Mouse (Mus musculus) intestine, postnatal 0 days (tissue): ENCODE results near the gene Tmem132c. TPM values are rescaled to one million over a fixed set of nuclear protein-coding genes. Genes with fewer than 3 reads are reported as not detected.

ENCODE experiments used
- ATAC-seq: fragments of 200-750 bp; cut with Nextera tagmentation; 2 replicates; pipeline ENCODE4 v1.8.0; 2017; ENCODE audit warnings: mild to moderate bottlenecking, moderate TSS enrichment, moderate library complexity
- H3K27ac ChIP-seq: fragments of 300-500 bp; sonication (generic); 2 replicates; pipeline ENCODE4 v1.5.1; 2014; ENCODE audit warnings: mild to moderate bottlenecking, low read depth, low read length, moderate library complexity
- H3K27me3 ChIP-seq: fragments of 300-500 bp; sonication (generic); replicated peaks from 2 replicates; pipeline ENCODE4 v1.6.1; 2014; ENCODE audit warnings: low read length, mixed read lengths; ENCODE audit not compliant: control insufficient read depth, insufficient read depth
- H3K36me3 ChIP-seq: fragments of 300-500 bp; sonication (generic); 2 replicates; pipeline ENCODE4 v1.6.1; 2014; ENCODE audit warnings: mild to moderate bottlenecking, moderate library complexity; ENCODE audit not compliant: control insufficient read depth, insufficient read depth
- H3K4me1 ChIP-seq: fragments of 300-500 bp; sonication (generic); replicated peaks from 2 replicates; pipeline ENCODE4 v1.6.1; 2014; ENCODE audit warnings: antibody characterized with exemption, low read length, mixed read lengths; ENCODE audit not compliant: control insufficient read depth, insufficient read depth
- H3K4me2 ChIP-seq: fragments of 300-500 bp; sonication (generic); replicated peaks from 2 replicates; pipeline ENCODE4 v1.6.1; 2014; ENCODE audit warnings: low read depth, mild to moderate bottlenecking, moderate library complexity
- H3K4me3 ChIP-seq: fragments of 300-500 bp; sonication (generic); 2 replicates; pipeline ENCODE4 v1.5.1; 2014; ENCODE audit warnings: low read depth, low read length
- H3K9ac ChIP-seq: fragments of 300-500 bp; sonication (generic); 2 replicates; pipeline ENCODE4 v1.6.1; 2014; ENCODE audit warnings: mild to moderate bottlenecking, low read depth, low read length
- H3K9me3 ChIP-seq: fragments of 300-500 bp; sonication (generic); 2 replicates; pipeline ENCODE4 v1.6.1; 2016; ENCODE audit warnings: mixed run types; ENCODE audit not compliant: control insufficient read depth
- CTCF ChIP-seq: sonication (generic); IDR thresholded peaks from 2 replicates; pipeline ENCODE4 v1.5.1; 2016; ENCODE audit warnings: low read depth, mild to moderate bottlenecking, control low read depth, antibody characterized with exemption, moderate library complexity
- WGBS: fragments of 180-500 bp; shearing (Covaris S2); extraction: QIAGEN DNeasy Blood & Tissue Kit; methylation state at CpG from one replicate; pipeline ENCODE4 v1.1.7; 2014; 5-methylcytosine and 5-hydroxymethylcytosine counted together
- polyA plus RNA-seq: library from polyadenylated mRNA; unstranded; fragments of >200 nt; fragmentation: Nextera tagmentation; extraction: Ambion mirVana; gene quantifications from 2 replicates; pipeline ENCODE4 v1.2.1, GENCODE M21; 2015

Tmem132c gene
- polyA plus RNA-seq, 1 experiment from 2014 or later: 0.18 TPM

DNA sequence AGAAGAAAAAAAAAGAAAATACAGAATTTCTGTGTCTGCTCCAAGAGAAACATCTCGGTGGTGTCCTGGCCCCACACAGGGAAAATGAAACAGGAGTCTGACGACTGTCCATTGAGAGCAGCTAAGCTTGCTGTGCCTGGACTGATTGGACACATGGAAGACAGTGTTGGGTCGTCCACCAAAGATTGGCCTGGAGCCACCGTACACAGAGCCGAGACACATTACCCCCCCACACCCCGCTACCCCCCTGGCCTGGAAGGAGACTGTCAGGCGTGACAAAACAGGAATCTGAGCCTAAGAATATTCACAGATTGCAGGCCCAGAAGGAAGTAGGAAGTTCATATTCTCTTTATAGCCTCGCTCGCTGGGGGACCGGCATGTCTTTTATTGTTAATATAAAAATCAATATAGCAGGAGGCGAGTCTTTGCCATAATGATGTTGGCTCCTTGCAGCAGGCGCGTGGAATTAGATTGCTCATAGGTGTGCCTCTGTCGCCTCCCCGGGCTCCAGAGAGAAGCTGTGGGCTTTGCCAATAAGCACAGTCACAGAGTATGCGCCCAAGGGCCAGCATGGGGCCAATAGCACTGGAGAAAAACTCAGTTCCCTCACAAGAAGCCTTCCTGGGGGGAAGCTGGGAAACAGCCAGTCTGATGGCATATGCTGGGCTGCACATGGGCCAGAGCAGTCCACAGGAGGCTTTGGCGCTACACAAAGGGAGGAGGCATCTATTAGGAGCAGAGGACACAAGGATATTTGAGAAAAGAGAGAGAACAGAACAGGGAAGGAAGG, 49.0 kb downstream of the Tmem132c start:
- Histone ChIP-seq H3K36me3 (no peaks in the 10 kb centered on the region), H3K27me3 (no peaks in the 10 kb centered on the region), H3K4me2 (no peak overlapping the region), H3K9me3 (no peaks in the 10 kb centered on the region), H3K4me1 (no peaks in the 10 kb centered on the region), H3K27ac (no peak overlapping the region), H3K9ac (no peak overlapping the region), H3K4me3 (no peak overlapping the region)
- 56% methylated on average over 17 of the region's 17 CpGs for WGBS
- no peak for TF ChIP-seq CTCF
- no peak for ATAC-seq

DNA sequence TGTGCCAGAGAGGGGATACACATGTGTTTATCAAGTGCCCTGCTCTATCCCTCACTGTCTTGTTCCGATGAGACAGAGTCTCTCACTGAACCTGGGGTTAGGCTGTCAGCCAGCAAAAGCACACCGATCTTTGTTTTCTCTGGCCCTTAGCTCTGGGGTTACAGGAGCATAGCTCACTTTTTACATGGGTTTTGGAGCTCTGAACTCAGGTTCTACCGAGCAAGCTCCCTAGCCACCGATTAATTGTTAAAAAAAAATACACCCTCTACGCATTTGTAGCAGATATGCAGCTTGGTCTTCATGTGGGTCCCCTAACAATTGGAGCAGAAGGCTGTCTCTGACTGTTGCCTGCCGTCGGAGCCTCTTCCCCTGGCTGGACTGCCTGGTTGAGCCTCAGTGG, 50.0 kb downstream of the Tmem132c start:
- no peak overlapping the region for H3K4me3 ChIP-seq
- H3K9me3 ChIP-seq: no peaks in the 10 kb centered on the region
- ATAC-seq: no peak
- no peak overlapping the region for H3K9ac ChIP-seq
- no peak overlapping the region for H3K27ac ChIP-seq
- WGBS: 86% methylated on average over 7 of the region's 7 CpGs
- H3K4me1 ChIP-seq: no peaks in the 10 kb centered on the region
- no peaks in the 10 kb centered on the region for H3K27me3 ChIP-seq
- TF ChIP-seq CTCF: no peak
- H3K4me2 ChIP-seq: no peak overlapping the region
- no peaks in the 10 kb centered on the region for H3K36me3 ChIP-seq

GRCm38 (mm10) chr5:127293698-127294097, 52.1 kb downstream of the Tmem132c start:
- no peak for TF ChIP-seq CTCF
- WGBS: 83% methylated on average over 3 of the region's 3 CpGs
- ATAC-seq: no peak
- H3K4me1 ChIP-seq: no peaks in the 10 kb centered on the region
- no peak overlapping the region for H3K4me2 ChIP-seq
- no peaks in the 10 kb centered on the region for H3K9me3 ChIP-seq
- H3K27me3 ChIP-seq: no peaks in the 10 kb centered on the region
- H3K27ac ChIP-seq: no peak overlapping the region
- H3K36me3 ChIP-seq: no peaks in the 10 kb centered on the region
- no peak overlapping the region for H3K4me3 ChIP-seq
- H3K9ac ChIP-seq: no peak overlapping the region

- H3K36me3 ChIP-seq: no peaks in the 10 kb centered on the region
- no peak for ATAC-seq
- H3K27me3 ChIP-seq: no peaks in the 10 kb centered on the region
- H3K27ac ChIP-seq: no peak overlapping the region
- H3K4me1 ChIP-seq: no peaks in the 10 kb centered on the region
- no peaks in the 10 kb centered on the region for H3K9me3 ChIP-seq
- H3K4me3 ChIP-seq: no peak overlapping the region
- WGBS: 76% methylated on average over 5 of the region's 5 CpGs
- TF ChIP-seq CTCF: no peak
- H3K9ac ChIP-seq: no peak overlapping the region
- no peak overlapping the region for H3K4me2 ChIP-seq
These were observed 55.9 kb downstream of the Tmem132c start for GRCm38 (mm10) chr5:127297461-127297860.

- TF ChIP-seq CTCF: no peak
- Histone ChIP-seq H3K9me3 (no peaks in the 10 kb centered on the region), H3K4me1 (no peaks in the 10 kb centered on the region), H3K27me3 (no peaks in the 10 kb centered on the region), H3K4me3 (no peak overlapping the region), H3K9ac (no peak overlapping the region), H3K4me2 (no peak overlapping the region), H3K36me3 (no peaks in the 10 kb centered on the region), H3K27ac (no peak overlapping the region)
- no peak for ATAC-seq
- WGBS: 69% methylated on average over 2 of the region's 2 CpGs
These were observed 56.5 kb downstream of the Tmem132c start for GRCm38 (mm10) chr5:127298060-127298459.

DNA sequence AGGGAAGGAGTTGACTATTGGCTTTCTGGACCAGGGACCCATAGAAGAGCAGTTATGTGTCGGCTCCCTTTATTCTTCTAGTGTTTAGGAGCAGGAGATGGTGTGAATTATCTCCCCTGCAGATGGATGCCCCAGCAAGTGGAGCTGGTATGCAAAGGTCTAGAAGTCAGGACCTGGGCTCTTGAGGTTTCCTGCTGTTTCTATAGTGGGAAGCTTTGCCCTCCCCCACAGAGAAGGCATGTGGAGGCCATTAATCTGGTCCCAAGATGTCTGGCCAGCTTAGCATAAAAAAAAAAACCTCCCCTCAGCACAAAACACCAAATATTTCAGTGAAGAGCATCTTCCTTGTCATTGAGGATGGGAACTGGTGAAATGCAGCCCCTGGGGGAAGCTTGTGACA, 57.4 kb downstream of the Tmem132c start:
- H3K4me1 ChIP-seq: no peaks in the 10 kb centered on the region
- H3K27me3 ChIP-seq: no peaks in the 10 kb centered on the region
- WGBS: 62% methylated on average over 1 of the region's 1 CpGs
- no peak for ATAC-seq
- no peak for TF ChIP-seq CTCF
- H3K27ac ChIP-seq: no peak overlapping the region
- no peak overlapping the region for H3K4me2 ChIP-seq
- H3K36me3 ChIP-seq: no peaks in the 10 kb centered on the region
- no peak overlapping the region for H3K4me3 ChIP-seq
- H3K9ac ChIP-seq: no peak overlapping the region
- no peaks in the 10 kb centered on the region for H3K9me3 ChIP-seq
